Mouse (Mus musculus) heart, embryonic 11.5 days (tissue): ENCODE data around the gene Fyco1. TPM values are rescaled to one million over a fixed set of nuclear protein-coding genes. Genes with fewer than 3 reads are reported as not detected.

Experiments used
- ATAC-seq: fragments of 200-750 bp; cut with Nextera tagmentation; replicated peaks from 2 replicates; pipeline ENCODE4 v1.8.0; 2017; ENCODE audit warnings: moderate library complexity; ENCODE audit not compliant: insufficient number of reproducible peaks, low FRiP score, low TSS enrichment
- H3K27ac ChIP-seq: fragments of 300-500 bp; sonication (generic); 2 replicates; pipeline ENCODE4 v1.5.1; 2014; ENCODE audit warnings: mild to moderate bottlenecking, low read depth, low read length
- H3K27me3 ChIP-seq: fragments of 300-500 bp; sonication (generic); 2 replicates; pipeline ENCODE4 v1.6.1; 2014; ENCODE audit warnings: mild to moderate bottlenecking, low read length, mixed read lengths; ENCODE audit not compliant: control insufficient read depth, insufficient read depth
- H3K36me3 ChIP-seq: fragments of 300-500 bp; sonication (generic); 2 replicates; pipeline ENCODE4 v1.6.1; 2014; ENCODE audit warnings: mild to moderate bottlenecking, low read length, moderate library complexity, mixed read lengths; ENCODE audit not compliant: control insufficient read depth, insufficient read depth
- H3K4me1 ChIP-seq: fragments of 300-500 bp; sonication (generic); 2 replicates; pipeline ENCODE4 v1.6.1; 2014; ENCODE audit warnings: low read length; ENCODE audit not compliant: control insufficient read depth, insufficient read depth
- H3K4me2 ChIP-seq: fragments of 300-500 bp; sonication (generic); 2 replicates; pipeline ENCODE4 v1.6.1; 2014; ENCODE audit warnings: mild to moderate bottlenecking, moderate library complexity
- H3K4me3 ChIP-seq: fragments of 300-500 bp; sonication (generic); 2 replicates; pipeline ENCODE4 v1.5.1; 2014; ENCODE audit warnings: low read depth, low read length
- H3K9ac ChIP-seq: fragments of 300-500 bp; sonication (generic); 2 replicates; pipeline ENCODE4 v1.6.1; 2014; ENCODE audit warnings: mild to moderate bottlenecking, low read depth, low read length, moderate library complexity
- H3K9me3 ChIP-seq: fragments of 300-500 bp; sonication (generic); replicated peaks from 2 replicates; pipeline ENCODE4 v1.6.1; 2016; ENCODE audit warnings: low read length; ENCODE audit not compliant: control insufficient read depth
- whole genome bisulfite sequencing: fragments of 180-500 bp; shearing (Covaris S2); extraction: QIAGEN DNeasy Blood & Tissue Kit; methylation state at CpG from one replicate; pipeline ENCODE4 v1.1.7; 2014; ENCODE audit not compliant: insufficient replicate concordance; 5-methylcytosine and 5-hydroxymethylcytosine counted together
- polyA plus RNA-seq: library from polyadenylated mRNA; unstranded; fragments of >200 nt; fragmentation: Nextera tagmentation; extraction: Ambion mirVana; gene quantifications from 2 replicates; pipeline ENCODE4 v1.2.1, GENCODE M21; 2014

Gene Fyco1
- polyA plus RNA-seq, 1 experiment from 2014 or later = 27.4 TPM

DNA sequence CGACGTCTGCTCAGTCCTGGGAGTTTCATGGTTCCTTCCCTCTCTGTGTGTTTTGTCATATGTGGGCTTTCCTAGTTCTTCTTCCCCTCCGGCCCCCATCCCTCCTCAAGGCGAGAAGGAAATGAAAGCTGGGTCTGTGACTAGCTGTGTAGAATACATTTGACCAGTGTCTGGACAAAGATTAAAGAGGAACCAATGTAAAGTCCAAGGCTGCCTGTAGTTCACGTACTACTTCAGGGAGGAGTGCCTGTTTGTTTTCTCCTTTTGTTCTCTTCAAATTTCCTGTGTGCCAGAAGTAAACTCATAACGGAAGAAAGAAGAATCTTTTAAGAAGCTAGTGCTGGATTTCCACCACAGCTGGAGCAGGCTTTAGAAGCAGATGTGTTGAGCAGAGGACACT, 82.2 kb downstream of the Fyco1 start:
- Histone ChIP-seq H3K36me3 (no peaks in the 10 kb centered on the region), H3K27ac (no peak overlapping the region), H3K4me3 (no peak overlapping the region), H3K9me3 (no peaks in the 10 kb centered on the region), H3K27me3 (no peaks in the 10 kb centered on the region), H3K4me2 (no peak overlapping the region), H3K9ac (no peak overlapping the region), H3K4me1 (no peaks in the 10 kb centered on the region)
- no peak for ATAC-seq
- WGBS = 55% methylated on average over 6 of the region's 6 CpGs

DNA sequence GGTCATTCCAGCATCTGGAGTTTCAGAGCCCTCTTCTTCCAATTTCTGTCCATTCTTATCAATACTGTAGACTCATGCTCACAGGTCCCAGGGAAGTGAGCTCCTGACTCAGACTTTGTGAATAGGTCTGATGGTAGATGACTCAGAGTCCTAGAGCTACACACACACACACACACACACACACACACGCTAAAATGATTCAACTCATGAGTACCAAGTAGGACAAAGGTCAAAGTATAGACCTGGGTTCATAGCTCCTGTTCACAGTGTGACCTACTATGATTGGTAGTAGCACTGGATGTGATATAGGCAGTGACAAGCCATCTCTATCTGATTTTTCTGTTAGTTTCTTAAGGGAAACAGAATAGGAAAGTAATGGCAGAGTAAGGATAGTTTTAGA, 83.3 kb downstream of the Fyco1 start:
- Histone ChIP-seq H3K4me1 (no peaks in the 10 kb centered on the region), H3K9me3 (no peaks in the 10 kb centered on the region), H3K27me3 (no peaks in the 10 kb centered on the region), H3K4me2 (no peak overlapping the region), H3K9ac (no peak overlapping the region), H3K4me3 (no peak overlapping the region), H3K36me3 (no peaks in the 10 kb centered on the region), H3K27ac (no peak overlapping the region)
- 53% methylated on average over 1 of the region's 1 CpGs for WGBS
- no peak for ATAC-seq

DNA sequence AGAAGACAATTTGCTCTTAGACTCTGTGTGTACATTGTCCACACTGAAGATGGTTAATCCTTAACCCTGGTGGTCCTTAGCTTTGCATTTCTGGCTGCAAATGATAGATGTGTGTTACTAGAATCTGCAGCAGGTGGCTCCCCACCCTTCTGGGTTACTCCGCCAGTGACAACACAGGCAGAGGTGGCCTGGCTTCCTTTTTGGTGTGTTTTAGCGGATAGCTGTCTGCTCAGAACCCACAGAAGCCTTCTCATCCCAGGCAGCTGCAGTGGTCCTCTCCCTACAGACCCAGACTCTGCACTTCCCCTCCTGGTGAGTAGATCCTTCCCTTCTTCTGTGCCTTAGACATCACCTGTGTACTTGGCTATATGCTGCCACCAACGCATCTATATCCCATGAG, 84.7 kb downstream of the Fyco1 start:
- H3K9me3 ChIP-seq = no peaks in the 10 kb centered on the region
- H3K9ac ChIP-seq = no peak overlapping the region
- no peak overlapping the region for H3K4me2 ChIP-seq
- 82% methylated on average over 3 of the region's 3 CpGs for WGBS
- H3K4me1 ChIP-seq = no peaks in the 10 kb centered on the region
- H3K27ac ChIP-seq = no peak overlapping the region
- H3K36me3 ChIP-seq = no peaks in the 10 kb centered on the region
- H3K27me3 ChIP-seq = no peaks in the 10 kb centered on the region
- no peak for ATAC-seq
- no peak overlapping the region for H3K4me3 ChIP-seq

DNA sequence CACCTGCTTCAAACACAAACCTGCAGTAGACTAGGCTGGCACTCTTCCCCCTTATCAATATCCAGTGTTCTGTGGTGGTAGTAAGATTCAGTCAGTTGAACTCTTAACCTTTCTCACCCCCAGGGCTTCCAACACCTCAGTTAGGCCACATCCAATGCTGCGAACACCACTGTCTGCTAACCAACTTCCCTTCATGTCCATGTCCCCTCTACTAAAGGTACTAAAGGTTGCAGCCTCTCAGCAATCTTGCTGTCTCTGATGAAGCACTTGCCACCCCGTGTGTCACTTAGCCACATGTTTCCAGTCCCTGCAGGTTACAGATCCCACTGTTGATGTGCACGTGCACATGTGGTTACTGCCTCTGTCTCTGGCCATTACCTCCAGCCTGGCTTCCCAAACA, 87.9 kb downstream of the Fyco1 start:
- Histone ChIP-seq H3K4me1 (no peaks in the 10 kb centered on the region), H3K9ac (no peak overlapping the region), H3K9me3 (no peaks in the 10 kb centered on the region), H3K27ac (no peak overlapping the region), H3K27me3 (no peaks in the 10 kb centered on the region), H3K4me2 (no peak overlapping the region), H3K36me3 (no peaks in the 10 kb centered on the region), H3K4me3 (no peak overlapping the region)
- 69% methylated on average over 3 of the region's 3 CpGs for WGBS
- no peak for ATAC-seq

DNA sequence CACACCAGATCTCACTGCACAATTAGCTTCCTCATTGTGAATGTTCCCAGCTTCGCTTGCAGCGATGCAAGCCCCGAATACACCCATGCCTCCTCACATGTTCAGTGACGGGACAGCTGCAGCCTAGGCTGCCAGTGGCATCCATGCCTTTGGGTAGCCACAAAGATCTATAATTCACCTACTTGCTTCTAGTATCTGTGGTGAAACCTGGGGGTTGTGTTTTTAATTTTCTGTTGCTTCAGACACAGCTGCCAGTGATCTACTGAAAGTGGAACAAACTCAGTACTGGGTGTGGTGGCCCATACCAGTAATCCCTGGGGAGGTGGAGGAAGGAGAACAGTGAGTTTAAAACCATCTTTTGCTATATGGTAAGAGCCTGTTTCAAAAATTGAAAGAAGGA, 88.8 kb downstream of the Fyco1 start:
- Histone ChIP-seq H3K9ac (no peak overlapping the region), H3K9me3 (no peaks in the 10 kb centered on the region), H3K27ac (no peak overlapping the region), H3K4me3 (no peak overlapping the region), H3K27me3 (no peaks in the 10 kb centered on the region), H3K4me2 (no peak overlapping the region), H3K36me3 (no peaks in the 10 kb centered on the region), H3K4me1 (no peaks in the 10 kb centered on the region)
- ATAC-seq = no peak
- 84% methylated on average over 4 of the region's 4 CpGs for WGBS

DNA sequence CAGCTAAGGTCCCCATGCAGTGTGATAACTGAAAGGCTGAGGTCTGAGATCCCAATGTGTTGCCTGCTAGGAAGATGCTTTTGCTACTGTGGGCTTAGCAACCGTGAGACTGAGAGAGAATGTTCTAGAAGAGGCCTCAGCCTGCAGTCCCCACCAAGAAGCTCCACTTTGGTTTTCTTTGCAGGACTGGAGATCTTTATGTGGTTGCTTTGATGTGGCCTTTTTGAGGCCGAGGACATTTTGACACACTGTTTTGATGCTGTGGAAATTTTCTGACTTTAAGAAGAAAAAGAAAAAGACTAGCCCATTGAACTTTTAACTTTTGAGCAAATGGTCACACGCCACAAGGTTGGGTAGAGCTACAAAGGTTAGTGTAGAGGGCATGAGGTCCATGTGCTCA, 90.9 kb downstream of the Fyco1 start:
- no peaks in the 10 kb centered on the region for H3K27me3 ChIP-seq
- H3K4me1 ChIP-seq = no peaks in the 10 kb centered on the region
- no peak overlapping the region for H3K4me3 ChIP-seq
- no peaks in the 10 kb centered on the region for H3K36me3 ChIP-seq
- H3K9ac ChIP-seq = no peak overlapping the region
- H3K27ac ChIP-seq = no peak overlapping the region
- no peaks in the 10 kb centered on the region for H3K9me3 ChIP-seq
- WGBS = 80% methylated on average over 3 of the region's 3 CpGs
- no peak for ATAC-seq
- H3K4me2 ChIP-seq = no peak overlapping the region

DNA sequence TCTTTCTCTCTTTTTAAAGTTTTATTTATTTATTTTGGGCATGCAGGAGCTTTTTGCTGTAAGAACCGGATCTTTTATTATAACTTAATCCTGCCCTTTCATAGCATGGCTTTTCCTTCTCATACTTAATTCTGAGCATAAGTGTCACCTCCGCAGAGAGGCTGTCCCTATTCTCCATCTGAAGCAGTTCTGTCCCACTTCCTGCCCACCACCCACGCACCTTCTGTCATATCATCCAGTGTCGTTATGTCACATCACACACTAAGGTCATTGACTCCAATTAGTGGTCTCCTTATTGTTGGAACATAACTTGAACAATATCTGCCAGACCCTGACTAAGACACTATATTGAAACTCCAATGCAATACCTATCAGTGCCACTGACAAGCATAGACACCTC, 93.1 kb downstream of the Fyco1 start:
- ATAC-seq = no peak
- H3K9me3 ChIP-seq = no peaks in the 10 kb centered on the region
- 66% methylated on average over 4 of the region's 4 CpGs for WGBS
- H3K27me3 ChIP-seq = no peaks in the 10 kb centered on the region
- H3K4me2 ChIP-seq = no peak overlapping the region
- H3K4me1 ChIP-seq = no peaks in the 10 kb centered on the region
- H3K36me3 ChIP-seq = no peaks in the 10 kb centered on the region
- H3K4me3 ChIP-seq = no peak overlapping the region
- no peak overlapping the region for H3K27ac ChIP-seq
- no peak overlapping the region for H3K9ac ChIP-seq

DNA sequence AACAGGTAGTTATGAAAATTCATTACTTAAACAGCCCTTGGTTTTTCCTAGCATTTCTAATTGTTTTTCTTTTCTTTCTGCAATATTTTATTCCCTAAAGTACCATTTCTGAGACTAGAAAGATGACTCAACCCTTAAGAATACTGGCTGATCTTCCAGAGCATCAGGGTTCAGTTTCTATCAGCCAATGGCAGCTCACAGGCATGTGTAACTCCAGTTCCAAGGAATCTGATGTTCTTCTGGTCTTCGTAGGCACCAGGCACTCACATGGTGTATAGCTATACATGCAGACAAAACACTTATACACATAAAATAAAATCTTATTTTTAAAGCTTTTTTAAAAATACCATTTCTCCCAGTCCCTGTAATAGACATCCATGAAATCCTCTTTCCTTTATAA, 93.5 kb downstream of the Fyco1 start:
- H3K4me3 ChIP-seq = no peak overlapping the region
- H3K9ac ChIP-seq = no peak overlapping the region
- no peak overlapping the region for H3K4me2 ChIP-seq
- 73% methylated on average over 1 of the region's 1 CpGs for whole genome bisulfite sequencing
- no peaks in the 10 kb centered on the region for H3K27me3 ChIP-seq
- no peak for ATAC-seq
- no peaks in the 10 kb centered on the region for H3K36me3 ChIP-seq
- no peaks in the 10 kb centered on the region for H3K9me3 ChIP-seq
- H3K4me1 ChIP-seq = no peaks in the 10 kb centered on the region
- no peak overlapping the region for H3K27ac ChIP-seq

DNA sequence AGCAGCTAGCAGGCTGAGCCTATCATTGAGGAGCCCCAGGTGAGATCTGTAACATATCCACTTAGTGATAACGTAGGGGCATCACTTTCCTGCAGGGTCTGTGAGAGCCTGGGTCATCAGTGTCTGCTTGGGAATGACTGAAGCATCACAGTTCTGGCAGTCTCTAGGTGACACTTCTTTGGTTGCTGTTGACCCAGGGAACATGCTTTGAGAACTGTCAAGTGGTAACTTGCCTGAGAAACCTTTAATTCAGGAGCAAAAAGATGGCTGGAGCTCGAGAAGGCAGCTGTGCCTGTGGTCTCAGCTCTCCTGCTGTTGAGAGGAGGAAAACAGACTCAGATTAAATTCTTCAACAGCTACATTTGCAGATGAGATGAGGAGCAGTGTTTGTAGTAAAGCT, 94.4 kb downstream of the Fyco1 start:
- WGBS = 45% methylated on average over 2 of the region's 2 CpGs
- Histone ChIP-seq H3K9me3 (no peaks in the 10 kb centered on the region), H3K27me3 (no peaks in the 10 kb centered on the region), H3K4me2 (no peak overlapping the region), H3K4me1 (no peaks in the 10 kb centered on the region), H3K9ac (no peak overlapping the region), H3K4me3 (no peak overlapping the region), H3K36me3 (no peaks in the 10 kb centered on the region), H3K27ac (no peak overlapping the region)
- ATAC-seq = no peak
